Mouse (Mus musculus): ENCODE results near the gene Ryr2. TPM values are rescaled to one million over a fixed set of nuclear protein-coding genes. Genes with fewer than 3 reads are reported as not detected.

Ryr2 gene
- polyA plus RNA-seq (2014; fragmentation: Illumina TruSeq; extraction: RNeasy Lipid Tissue Mini Kit (QIAGEN cat#74804); ENCODE audit: low read depth, low replicate concordance): 0.65 TPM

DNA sequence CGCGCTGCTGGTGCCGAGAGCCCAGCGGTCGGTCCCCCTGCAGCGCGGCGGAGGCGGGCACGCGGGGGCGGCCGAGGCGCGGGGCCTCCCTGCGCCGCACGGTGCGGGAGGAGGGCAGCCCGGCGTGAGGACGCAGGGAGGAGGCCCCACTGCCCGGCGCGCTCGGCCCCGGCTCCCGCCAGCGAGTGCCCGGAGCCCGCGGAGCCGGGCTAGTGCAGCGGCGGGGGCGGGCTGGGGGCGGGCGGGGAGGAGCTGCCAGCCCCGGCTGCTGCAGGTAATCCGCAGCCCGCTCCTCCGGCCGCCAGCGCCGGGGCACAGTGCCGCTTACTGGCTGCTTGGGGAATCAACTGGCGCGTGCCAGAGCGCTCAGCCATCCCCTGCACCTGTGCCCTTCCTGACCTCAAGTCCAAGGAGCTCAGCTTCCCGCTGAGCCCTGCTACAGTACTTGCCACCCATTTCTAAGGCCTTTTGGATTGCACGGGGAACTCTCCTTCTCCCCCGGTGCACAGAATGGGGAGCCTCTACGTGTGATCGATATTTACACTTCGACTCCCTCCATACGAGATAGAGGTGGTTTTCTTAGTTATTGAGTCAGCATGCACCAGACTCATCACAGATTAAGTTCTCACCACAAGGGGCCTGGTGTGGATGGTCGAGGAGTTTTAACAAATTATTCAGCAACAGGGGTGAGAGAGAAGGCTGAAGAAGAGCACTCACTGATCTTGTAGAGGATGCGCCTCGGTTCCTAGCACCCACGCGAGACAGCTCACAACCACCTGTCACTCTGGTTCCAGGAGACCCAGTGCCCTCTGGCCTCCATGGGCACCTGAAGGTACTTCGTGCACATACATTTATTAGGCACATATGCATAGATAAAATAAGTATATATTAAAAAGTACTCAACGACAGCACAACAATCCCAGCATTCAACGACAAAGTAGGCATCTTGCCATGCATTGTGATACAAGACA is at the start of gene Ryr2:
Gene Ryr2, minus strand, starts transcription at position 284 of the 971 bp plus-strand sequence.

Other genes with a start within 250 kb of the Ryr2 start
- 21.0 TPM for gene Mtr, start 151.2 kb upstream of the Ryr2 start, polyA plus RNA-seq (2014; fragmentation: Illumina TruSeq; extraction: RNeasy Lipid Tissue Mini Kit (QIAGEN cat#74804); ENCODE audit: low read depth, low replicate concordance)
- gene Actn2, start 233.8 kb upstream of the Ryr2 start, polyA plus RNA-seq (2014; fragmentation: Illumina TruSeq; extraction: RNeasy Lipid Tissue Mini Kit (QIAGEN cat#74804); ENCODE audit: low read depth, low replicate concordance): not detected